Mouse (Mus musculus): Measurements from ENCODE around the gene Ptpn23. TPM values are rescaled to one million over a fixed set of nuclear protein-coding genes. Genes with fewer than 3 reads are reported as not detected.
A peak's percentile ranks its signal among the peaks of the same experiment; 100 is the strongest.
"Not testable (repeated sequence)": the region's sequence is repeated elsewhere in the genome, so short reads cannot be mapped to it uniquely, and the experiment has no call there.

The Ptpn23 gene
- 3.7 and 5.1 TPM in 2 replicates for total RNA-seq (2017)

- ATAC-seq (replicated peaks in 1 of 2; ENCODE audit: insufficient read depth in 1 of 2, low FRiP score in 2 of 2, low TSS enrichment in 1 of 2, low read depth in 1 of 2, poor library complexity in 2 of 2, severe bottlenecking in 2 of 2) = peak; percentile 81 to 91
Measured at GRCm38 (mm10) chr9:110408099-110408773, at the start of gene Ptpn23. TSS of gene Ptpn23 (minus strand) at chr9:110408213.

GRCm38 (mm10) chr9:110452523-110452922 is 44.5 kb upstream of the Ptpn23 start:
- peak in 1 of 2 experiments; percentile 48; a peak in 2 of 4 replicates for ATAC-seq (replicated peaks in 1 of 2; ENCODE audit: insufficient read depth in 1 of 2, low FRiP score in 2 of 2, low TSS enrichment in 1 of 2, low read depth in 1 of 2, poor library complexity in 2 of 2, severe bottlenecking in 2 of 2)

- ATAC-seq (replicated peaks in 1 of 2; ENCODE audit: insufficient read depth in 1 of 2, low FRiP score in 2 of 2, low TSS enrichment in 1 of 2, low read depth in 1 of 2, poor library complexity in 2 of 2, severe bottlenecking in 2 of 2) = peak; percentile 82 to 91
Measured at GRCm38 (mm10) chr9:110448857-110449617, 41.0 kb upstream of the Ptpn23 start.

GRCm38 (mm10) chr9:110448356-110448755 is 40.3 kb upstream of the Ptpn23 start:
- no peak for ATAC-seq (replicated peaks in 1 of 2; ENCODE audit: insufficient read depth in 1 of 2, low FRiP score in 2 of 2, low TSS enrichment in 1 of 2, low read depth in 1 of 2, poor library complexity in 2 of 2, severe bottlenecking in 2 of 2)

- peak; percentile 86 for ATAC-seq (replicated peaks in 1 of 2; ENCODE audit: insufficient read depth in 1 of 2, low FRiP score in 2 of 2, low TSS enrichment in 1 of 2, low read depth in 1 of 2, poor library complexity in 2 of 2, severe bottlenecking in 2 of 2)
Measured at GRCm38 (mm10) chr9:110440559-110440958, 32.5 kb upstream of the Ptpn23 start.

GRCm38 (mm10) chr9:110440049-110440448 is 32.0 kb upstream of the Ptpn23 start:
- peak in 1 of 2 experiments; percentile 59; a peak in 1 of 4 replicates for ATAC-seq (replicated peaks in 1 of 2; ENCODE audit: insufficient read depth in 1 of 2, low FRiP score in 2 of 2, low TSS enrichment in 1 of 2, low read depth in 1 of 2, poor library complexity in 2 of 2, severe bottlenecking in 2 of 2)

GRCm38 (mm10) chr9:110436041-110436440 is 28.0 kb upstream of the Ptpn23 start:
- no peak for ATAC-seq (replicated peaks in 1 of 2; ENCODE audit: insufficient read depth in 1 of 2, low FRiP score in 2 of 2, low TSS enrichment in 1 of 2, low read depth in 1 of 2, poor library complexity in 2 of 2, severe bottlenecking in 2 of 2)

GRCm38 (mm10) chr9:110433045-110433444 is 25.0 kb upstream of the Ptpn23 start:
- no peak for ATAC-seq (replicated peaks in 1 of 2; ENCODE audit: insufficient read depth in 1 of 2, low FRiP score in 2 of 2, low TSS enrichment in 1 of 2, low read depth in 1 of 2, poor library complexity in 2 of 2, severe bottlenecking in 2 of 2)

- no peak for ATAC-seq (replicated peaks in 1 of 2; ENCODE audit: insufficient read depth in 1 of 2, low FRiP score in 2 of 2, low TSS enrichment in 1 of 2, low read depth in 1 of 2, poor library complexity in 2 of 2, severe bottlenecking in 2 of 2)
Measured at GRCm38 (mm10) chr9:110431241-110431640, 23.2 kb upstream of the Ptpn23 start.

- ATAC-seq (replicated peaks in 1 of 2; ENCODE audit: insufficient read depth in 1 of 2, low FRiP score in 2 of 2, low TSS enrichment in 1 of 2, low read depth in 1 of 2, poor library complexity in 2 of 2, severe bottlenecking in 2 of 2) = peak; percentile 19 to 36; a peak in 2 of 4 replicates
Measured at GRCm38 (mm10) chr9:110419511-110420112, 11.6 kb upstream of the Ptpn23 start, which contains the start of gene Ngp. TSS of gene Ngp (plus strand) at chr9:110419747.

- ATAC-seq (replicated peaks in 1 of 2; ENCODE audit: insufficient read depth in 1 of 2, low FRiP score in 2 of 2, low TSS enrichment in 1 of 2, low read depth in 1 of 2, poor library complexity in 2 of 2, severe bottlenecking in 2 of 2) = no peak; a peak in 1 of 4 replicates
Measured at GRCm38 (mm10) chr9:110413785-110414184, 5.8 kb upstream of the Ptpn23 start.

GRCm38 (mm10) chr9:110412926-110413325 is 4.9 kb upstream of the Ptpn23 start:
- no peak for ATAC-seq (replicated peaks in 1 of 2; ENCODE audit: insufficient read depth in 1 of 2, low FRiP score in 2 of 2, low TSS enrichment in 1 of 2, low read depth in 1 of 2, poor library complexity in 2 of 2, severe bottlenecking in 2 of 2)

- ATAC-seq (replicated peaks in 1 of 2; ENCODE audit: insufficient read depth in 1 of 2, low FRiP score in 2 of 2, low TSS enrichment in 1 of 2, low read depth in 1 of 2, poor library complexity in 2 of 2, severe bottlenecking in 2 of 2) = peak; percentile 53 to 61
Measured at GRCm38 (mm10) chr9:110410908-110411887, 3.2 kb upstream of the Ptpn23 start.

- peak; percentile 1 to 33; a peak in 2 of 4 replicates for ATAC-seq (replicated peaks in 1 of 2; ENCODE audit: insufficient read depth in 1 of 2, low FRiP score in 2 of 2, low TSS enrichment in 1 of 2, low read depth in 1 of 2, poor library complexity in 2 of 2, severe bottlenecking in 2 of 2)
Measured at GRCm38 (mm10) chr9:110407311-110408098, 508 bp downstream of the Ptpn23 start.

- not testable (repeated sequence) for ATAC-seq (replicated peaks in 1 of 2; ENCODE audit: insufficient read depth in 1 of 2, low FRiP score in 2 of 2, low TSS enrichment in 1 of 2, low read depth in 1 of 2, poor library complexity in 2 of 2, severe bottlenecking in 2 of 2)
Measured at GRCm38 (mm10) chr9:110403240-110403639, 4.8 kb downstream of the Ptpn23 start.

GRCm38 (mm10) chr9:110402731-110403130 is 5.3 kb downstream of the Ptpn23 start:
- ATAC-seq (replicated peaks in 1 of 2; ENCODE audit: insufficient read depth in 1 of 2, low FRiP score in 2 of 2, low TSS enrichment in 1 of 2, low read depth in 1 of 2, poor library complexity in 2 of 2, severe bottlenecking in 2 of 2) = no peak
